Mouse (Mus musculus) myocyte (in vitro differentiated cells): ENCODE data around the gene Ddx56. TPM values are rescaled to one million over a fixed set of nuclear protein-coding genes. Genes with fewer than 3 reads are reported as not detected.

ENCODE experiments used
- H3K27me3 ChIP-seq: one replicate; pipeline ENCODE4 v1.6.1; 2011; ENCODE audit not compliant: control insufficient read depth, insufficient read depth, insufficient read length
- H3K36me3 ChIP-seq: one replicate; pipeline ENCODE4 v1.6.1; 2011; ENCODE audit not compliant: control insufficient read depth, insufficient read depth
- H3K4me2 ChIP-seq: one replicate; pipeline ENCODE4 v1.6.1; 2011; ENCODE audit warnings: low read depth, control low read depth
- H3K4me3 ChIP-seq: one replicate; pipeline ENCODE4 v1.5.1; 2011; ENCODE audit warnings: mild to moderate bottlenecking, control low read depth, moderate library complexity
- H3K79me2 ChIP-seq: one replicate; pipeline ENCODE4 v1.6.1; 2011; ENCODE audit not compliant: control insufficient read depth, insufficient read depth
- H3ac ChIP-seq: one replicate; pipeline ENCODE4 v1.6.1; 2011; ENCODE audit not compliant: control insufficient read depth, insufficient read length
- CEBPB ChIP-seq: IDR thresholded peaks from 2 replicates; pipeline ENCODE4 v1.6.1; 2011; ENCODE audit warnings: mild to moderate bottlenecking, moderate library complexity; ENCODE audit not compliant: poor library complexity, insufficient read depth, severe bottlenecking
- E2F4 ChIP-seq: IDR thresholded peaks from one replicate; pipeline ENCODE4 v1.6.1; 2011; ENCODE audit warnings: mild to moderate bottlenecking, control low read depth, moderate library complexity; ENCODE audit not compliant: insufficient read depth
- MAX ChIP-seq: IDR thresholded peaks from one replicate; pipeline ENCODE4 v1.6.1; 2011; ENCODE audit warnings: low read depth, mild to moderate bottlenecking, control low read depth
- MYOD1 ChIP-seq, 3 experiments: IDR thresholded peaks; one replicate each; pipeline ENCODE4 v1.6.1; 2011; ENCODE audit warnings: control low read depth in 2 of 3, low read depth in 2 of 3, mild to moderate bottlenecking in 2 of 3, moderate library complexity in 1 of 3; ENCODE audit not compliant: insufficient read length in 2 of 3, control insufficient read depth in 1 of 3
- MYOG ChIP-seq, 3 experiments: IDR thresholded peaks; one replicate each; pipeline ENCODE4 v1.6.1; 2011; ENCODE audit warnings: control low read depth in 2 of 3, low read depth in 2 of 3, mild to moderate bottlenecking in 2 of 3; ENCODE audit not compliant: insufficient read length in 2 of 3, control insufficient read depth in 1 of 3, insufficient read depth in 1 of 3
- POLR2A ChIP-seq: IDR thresholded peaks from one replicate; pipeline ENCODE4 v1.6.1; 2011; ENCODE audit warnings: low read depth, mild to moderate bottlenecking, control low read depth, moderate library complexity; ENCODE audit not compliant: insufficient read length
- POLR2AphosphoS2 ChIP-seq: IDR thresholded peaks from one replicate; pipeline ENCODE4 v1.6.1; 2011; ENCODE audit warnings: low read depth, control low read depth; ENCODE audit not compliant: insufficient read length
- REST ChIP-seq: IDR thresholded peaks from one replicate; pipeline ENCODE4 v1.6.1; 2011; ENCODE audit warnings: mild to moderate bottlenecking, control low read depth, moderate library complexity; ENCODE audit not compliant: insufficient read depth, insufficient read length
- SRF ChIP-seq: IDR thresholded peaks from one replicate; pipeline ENCODE4 v1.6.1; 2011; ENCODE audit warnings: low read depth; ENCODE audit not compliant: control insufficient read depth, insufficient read length
- TCF12 ChIP-seq: IDR thresholded peaks from one replicate; pipeline ENCODE4 v1.6.1; 2011; ENCODE audit warnings: mild to moderate bottlenecking, control low read depth; ENCODE audit not compliant: poor library complexity, insufficient read depth, severe bottlenecking
- TCF3 ChIP-seq: IDR thresholded peaks from one replicate; pipeline ENCODE4 v1.6.1; 2011; ENCODE audit warnings: low read depth, control low read depth; ENCODE audit not compliant: insufficient read length
- USF1 ChIP-seq: IDR thresholded peaks from one replicate; pipeline ENCODE4 v1.6.1; 2011; ENCODE audit warnings: low read depth, mild to moderate bottlenecking, control low read depth, moderate library complexity
- polyA plus RNA-seq: library from polyadenylated mRNA; unstranded; fragments of >200 nt; fragmentation: generic; extraction: Trizol; gene quantifications from one replicate; pipeline ENCODE4 v1.2.1, GENCODE M21; 2012; ENCODE audit warnings: missing spikeins

Gene Ddx56
- polyA plus RNA-seq, 1 experiment = 55.7 TPM

DNA sequence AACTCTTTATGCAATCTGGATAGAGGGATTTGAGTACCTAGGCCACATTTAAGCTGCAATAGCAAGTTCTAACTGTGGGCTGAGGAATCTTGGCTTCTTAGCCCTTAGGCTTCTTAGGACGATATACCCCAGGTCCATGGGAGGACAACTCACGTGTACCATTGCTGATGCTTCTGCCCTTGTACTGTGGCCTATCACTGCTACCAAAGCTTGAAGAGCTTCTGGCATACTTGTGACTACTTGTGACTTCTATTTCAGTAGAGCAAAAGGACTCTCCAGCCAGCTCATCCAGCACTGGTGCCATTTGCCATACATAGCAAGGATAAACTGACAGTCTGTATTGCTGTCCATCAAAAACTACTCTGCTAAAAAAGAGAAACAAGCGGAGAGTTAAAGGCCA, 22.6 kb upstream of the Ddx56 start:
- H3K36me3 ChIP-seq = no peaks in the 10 kb centered on the region
- H3K27me3 ChIP-seq = peaks cover 6% of the 10 kb centered on the region
- TF ChIP-seq MYOG (IDR thresholded peaks at IDR 0.05; ENCODE audit: control insufficient read depth in 1 of 3, insufficient read depth in 1 of 3, insufficient read length in 2 of 3, low read depth in 2 of 3) = no peak
- no peak for TF ChIP-seq MYOD1 (IDR thresholded peaks at IDR 0.05; ENCODE audit: control insufficient read depth in 1 of 3, insufficient read length in 2 of 3, low read depth in 2 of 3)
- TF ChIP-seq USF1 = no peak
- TF ChIP-seq POLR2A = no peak
- no peak for TF ChIP-seq REST
- TF ChIP-seq POLR2AphosphoS2 = no peak
- no peak for TF ChIP-seq MAX
- TF ChIP-seq CEBPB = no peak
- no peak for TF ChIP-seq E2F4
- TF ChIP-seq TCF12 = no peak
- no peak for TF ChIP-seq TCF3
- no peak for TF ChIP-seq SRF
- H3ac ChIP-seq = no peak overlapping the region
- peaks cover 32% of the 10 kb centered on the region for H3K79me2 ChIP-seq
- H3K4me3 ChIP-seq = no peak overlapping the region
- no peak overlapping the region for H3K4me2 ChIP-seq

DNA sequence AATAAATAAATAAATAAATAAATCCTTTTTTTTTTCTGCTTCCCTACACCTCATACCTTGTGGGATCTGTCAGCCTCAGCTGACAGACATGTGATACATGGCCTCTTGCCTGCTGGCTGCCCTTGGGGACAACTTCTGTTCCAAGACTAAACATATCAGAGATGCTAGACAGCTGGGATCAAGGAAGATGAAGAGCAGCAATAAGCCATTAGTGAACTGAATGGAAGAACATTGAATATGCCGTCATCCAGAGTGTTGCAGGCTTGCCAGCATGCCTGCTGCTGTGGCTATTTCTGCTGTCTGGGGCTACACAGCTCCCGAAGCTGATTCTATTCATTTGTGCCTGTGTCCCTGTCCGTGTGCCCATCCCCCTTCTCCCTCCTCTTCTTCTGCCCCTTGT, 15.4 kb upstream of the Ddx56 start:
- Histone ChIP-seq H3K4me3 (no peak overlapping the region), H3K36me3 (no peaks in the 10 kb centered on the region), H3K4me2 (no peak overlapping the region), H3ac (no peak overlapping the region), H3K79me2 (no peaks in the 10 kb centered on the region), H3K27me3 (peaks cover 11% of the 10 kb centered on the region)
- TF ChIP-seq E2F4 (no peak), TCF3 (no peak), SRF (no peak), TCF12 (no peak)

DNA sequence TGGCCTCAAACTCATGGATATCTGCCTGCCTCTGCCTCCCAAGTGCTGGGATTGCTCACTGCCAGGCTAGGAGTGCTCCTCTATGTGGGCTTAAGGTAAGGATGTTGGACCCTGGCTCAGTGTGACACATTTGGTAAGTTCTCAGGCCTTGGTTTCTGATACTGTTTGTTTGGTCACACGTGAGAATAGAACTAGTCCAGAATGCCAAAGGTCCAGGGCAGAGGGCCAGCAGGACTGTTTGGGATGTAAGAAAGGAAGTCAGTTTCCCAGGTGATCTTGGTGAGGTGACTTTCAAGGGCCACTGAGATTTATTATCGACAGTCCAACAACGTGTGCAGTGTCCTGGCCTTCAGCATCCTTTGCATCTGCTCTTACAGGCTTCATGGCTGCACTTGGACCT, 8.9 kb upstream of the Ddx56 start:
- Histone ChIP-seq H3K4me3 (no peak overlapping the region), H3K79me2 (peaks cover 18% of the 10 kb centered on the region), H3K4me2 (no peak overlapping the region), H3K27me3 (peaks cover 3% of the 10 kb centered on the region), H3ac (no peak overlapping the region), H3K36me3 (no peaks in the 10 kb centered on the region)
- no peak for TF ChIP-seq REST
- TF ChIP-seq USF1 = no peak
- no peak for TF ChIP-seq MAX
- TF ChIP-seq TCF12 = no peak
- TF ChIP-seq SRF = no peak
- no peak for TF ChIP-seq POLR2AphosphoS2
- TF ChIP-seq MYOG (IDR thresholded peaks at IDR 0.05; ENCODE audit: control insufficient read depth in 1 of 3, insufficient read depth in 1 of 3, insufficient read length in 2 of 3, low read depth in 2 of 3) = no peak
- no peak for TF ChIP-seq TCF3
- no peak for TF ChIP-seq CEBPB
- TF ChIP-seq E2F4 = no peak
- TF ChIP-seq POLR2A = no peak
- no peak for TF ChIP-seq MYOD1 (IDR thresholded peaks at IDR 0.05; ENCODE audit: control insufficient read depth in 1 of 3, insufficient read length in 2 of 3, low read depth in 2 of 3)

DNA sequence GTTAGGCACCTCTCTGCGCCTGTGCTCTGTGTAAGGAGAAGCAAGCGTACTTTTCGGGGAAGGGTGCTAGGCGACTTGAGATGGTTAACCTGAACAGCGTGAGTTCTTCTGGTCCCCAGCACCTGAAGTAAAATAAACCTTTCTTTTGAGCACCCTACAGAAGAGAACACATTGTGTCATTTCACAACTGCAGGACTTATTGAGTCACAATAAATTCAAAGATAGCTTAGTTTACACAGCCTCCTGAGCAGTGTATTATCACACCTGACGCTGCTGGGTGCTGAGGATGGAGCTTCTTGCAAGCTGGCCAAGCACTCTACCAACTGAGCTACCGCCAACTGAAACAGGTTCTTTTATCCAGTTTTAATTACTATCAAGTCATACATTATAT, 7.5 kb upstream of the Ddx56 start:
- H3ac ChIP-seq = peak overlapping the region; percentile 13
- peaks cover 4% of the 10 kb centered on the region for H3K36me3 ChIP-seq
- H3K27me3 ChIP-seq = no peaks in the 10 kb centered on the region
- H3K4me3 ChIP-seq = peak overlapping the region; percentile 51
- TF ChIP-seq CEBPB = no peak
- TF ChIP-seq MYOG (IDR thresholded peaks at IDR 0.05; ENCODE audit: control insufficient read depth in 1 of 3, insufficient read depth in 1 of 3, insufficient read length in 2 of 3, low read depth in 2 of 3) = no peak
- TF ChIP-seq E2F4 = no peak
- no peak for TF ChIP-seq TCF3
- TF ChIP-seq POLR2AphosphoS2 = no peak
- no peak for TF ChIP-seq SRF
- TF ChIP-seq POLR2A = no peak
- TF ChIP-seq REST = no peak
- TF ChIP-seq MYOD1 (IDR thresholded peaks at IDR 0.05; ENCODE audit: control insufficient read depth in 1 of 3, insufficient read length in 2 of 3, low read depth in 2 of 3) = no peak
- no peak for TF ChIP-seq USF1
- no peak for TF ChIP-seq TCF12
- no peak for TF ChIP-seq MAX
- peak overlapping the region; percentile 56 for H3K4me2 ChIP-seq
- peaks cover 18% of the 10 kb centered on the region for H3K79me2 ChIP-seq

DNA sequence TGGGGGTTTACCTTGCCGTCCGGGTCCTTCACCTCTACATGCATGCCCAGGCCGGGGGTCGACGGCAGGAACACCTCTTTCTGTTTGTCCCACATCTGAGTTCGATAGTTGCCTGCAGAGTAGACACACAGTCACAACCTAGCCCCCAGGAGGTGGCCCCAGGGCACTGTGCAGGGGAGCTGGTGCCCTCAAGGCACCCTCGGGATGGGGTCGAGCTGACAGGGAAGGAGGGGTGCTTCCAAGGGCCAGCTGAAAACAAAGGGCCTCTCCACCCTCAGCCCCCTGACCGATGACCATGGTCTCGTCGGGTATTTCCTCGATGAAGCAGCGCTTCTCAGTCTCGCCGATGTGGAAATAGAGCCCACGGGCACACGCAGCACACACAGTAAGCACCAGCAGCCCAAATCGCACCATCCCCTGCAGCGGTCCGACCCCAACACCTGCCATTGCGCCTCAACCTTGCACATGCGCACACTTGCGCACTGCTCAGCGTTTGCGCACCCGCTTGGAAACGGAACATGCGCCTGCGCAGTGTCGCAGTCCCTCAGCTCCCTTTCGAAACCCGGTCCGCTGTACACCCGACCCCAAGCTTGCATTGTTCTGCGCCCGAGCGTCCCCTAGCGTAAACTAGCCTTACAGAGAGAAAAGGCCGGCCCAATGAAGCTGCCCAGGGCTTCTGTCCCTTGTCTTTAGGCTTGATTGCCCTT, 7.0 kb upstream of the Ddx56 start, which contains the start of gene Tmed4:
Gene Tmed4, minus strand, starts transcription at position 484 of the 707 bp plus-strand sequence.
- H3K4me3 ChIP-seq = peak within 1 kb of the TSS; percentile 51
- no peaks in the 10 kb centered on the region for H3K27me3 ChIP-seq
- TF ChIP-seq POLR2A (peak; percentile 100), TCF12 (no peak), SRF (peak; percentile 75), MYOD1 (IDR thresholded peaks at IDR 0.05; ENCODE audit: control insufficient read depth in 1 of 3, insufficient read length in 2 of 3, low read depth in 2 of 3) (peak; percentile 37 to 100 (median 98)), E2F4 (no peak), REST (peak; percentile 48), USF1 (no peak), TCF3 (peak; percentile 61), CEBPB (no peak), POLR2AphosphoS2 (peak; percentile 100), MAX (no peak), MYOG (IDR thresholded peaks at IDR 0.05; ENCODE audit: control insufficient read depth in 1 of 3, insufficient read depth in 1 of 3, insufficient read length in 2 of 3, low read depth in 2 of 3) (peak in 2 of 3 experiments; percentile 88 to 95)
- peak within 1 kb of the TSS; percentile 98 for H3K4me2 ChIP-seq
- peaks cover 18% of the 10 kb centered on the region for H3K79me2 ChIP-seq
- peaks cover 4% of the 10 kb centered on the region for H3K36me3 ChIP-seq
- H3ac ChIP-seq = peak within 1 kb of the TSS; percentile 13
